Mouse (Mus musculus) regulatory T cell (primary cell): ENCODE data around the gene Fbn1.

Experiments used
- in situ Hi-C: fragments of 300-600 bp; cut with MboI, MseI; formaldehyde crosslinking; loops from one replicate; pipeline ENCODE4 v1.15.1; 2025; ENCODE audit warnings: high pct_unique_total_duplicates

Gene Fbn1

GRCm38 (mm10) chr2:125501526-125501925, 6.3 kb downstream of the Fbn1 start:
- in situ Hi-C loops = no loop called here

DNA sequence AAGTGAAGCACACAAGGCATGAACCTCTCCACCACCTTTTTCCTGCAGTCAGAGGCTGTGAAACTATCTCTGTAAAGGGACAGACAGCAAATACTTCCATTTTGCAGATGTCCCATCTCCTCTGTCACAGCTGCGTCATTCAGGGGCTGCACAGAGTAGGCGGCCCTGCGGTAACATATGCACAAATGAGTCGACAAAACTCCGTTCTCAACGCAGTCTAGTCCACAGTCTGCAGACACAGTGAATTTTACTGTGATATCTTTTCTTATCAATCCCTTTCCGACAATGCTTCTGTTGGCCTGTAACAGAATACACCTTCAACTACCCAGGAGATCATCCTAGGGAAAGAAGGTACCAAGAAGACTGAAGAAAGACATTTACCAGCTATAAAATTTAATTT, 9.6 kb downstream of the Fbn1 start:
- in situ Hi-C loops = no loop called here

DNA sequence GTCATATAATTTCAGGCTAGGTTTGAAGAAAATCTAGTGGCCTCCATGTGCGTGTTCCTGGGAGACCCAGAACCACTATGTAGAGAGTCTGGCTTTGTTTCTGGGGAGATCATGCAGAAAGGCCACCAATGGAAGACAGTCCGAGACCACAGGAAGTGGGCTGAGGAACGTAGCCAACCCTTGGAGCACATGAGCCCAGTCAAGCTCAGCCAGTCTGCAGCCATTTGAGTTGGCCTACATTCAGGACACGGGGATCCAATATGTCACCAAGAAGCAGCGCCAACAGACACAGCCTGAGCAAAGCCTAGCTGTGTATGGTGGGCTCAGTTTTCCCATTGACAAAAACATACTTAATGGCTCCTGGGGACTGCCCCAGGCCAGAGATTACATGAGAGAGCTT, 11.1 kb downstream of the Fbn1 start:
- in situ Hi-C loops = no loop called here

DNA sequence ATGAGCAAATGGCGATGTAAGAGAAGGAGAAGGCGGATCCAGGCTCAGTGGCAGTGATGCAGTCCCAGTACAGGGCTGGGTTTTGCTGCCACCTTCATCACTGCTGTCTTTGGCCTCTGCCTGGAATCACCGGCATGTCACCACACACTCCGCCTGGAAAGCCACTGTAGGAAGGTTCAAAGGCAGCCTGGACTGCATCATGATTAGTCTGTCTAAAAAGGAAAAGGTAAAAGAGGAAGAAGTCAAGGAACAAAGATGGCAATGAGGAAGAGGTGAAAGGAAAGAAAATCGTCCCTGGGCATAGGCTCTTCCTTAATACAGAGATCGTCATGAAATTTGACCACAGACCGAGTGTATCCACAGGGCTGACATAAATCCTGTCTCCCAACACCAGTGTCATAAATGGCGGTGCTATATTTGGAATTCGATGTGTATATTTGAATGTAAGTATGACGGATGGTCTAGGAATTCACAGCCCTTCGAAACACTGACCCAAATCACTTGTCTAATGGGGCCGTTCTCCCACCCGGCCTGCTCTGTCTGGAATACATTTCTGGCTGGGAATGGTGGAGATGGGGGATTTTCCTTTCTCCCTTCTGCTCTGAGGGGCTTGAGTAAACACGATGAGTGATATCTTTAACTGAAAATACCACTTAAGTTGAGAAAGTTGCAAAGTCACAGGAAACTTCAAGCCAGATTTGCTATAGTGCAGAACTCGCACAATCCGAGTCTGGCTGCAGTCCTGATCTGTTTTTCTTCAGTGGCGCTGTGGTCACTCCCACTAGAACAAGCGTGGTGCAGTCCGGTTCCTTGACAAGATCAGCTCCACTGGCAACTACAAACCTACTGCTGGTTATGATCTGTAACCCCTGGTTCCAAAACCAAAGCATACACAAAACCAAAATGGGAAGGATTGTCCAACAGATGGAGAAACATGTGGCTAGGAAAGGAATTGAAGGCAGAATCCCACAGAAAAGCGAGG, 12.7 kb downstream of the Fbn1 start:
- in situ Hi-C loops = no loop called here

- in situ Hi-C loops = no loop called here
Observed at GRCm38 (mm10) chr2:125494291-125494690, 13.5 kb downstream of the Fbn1 start.

DNA sequence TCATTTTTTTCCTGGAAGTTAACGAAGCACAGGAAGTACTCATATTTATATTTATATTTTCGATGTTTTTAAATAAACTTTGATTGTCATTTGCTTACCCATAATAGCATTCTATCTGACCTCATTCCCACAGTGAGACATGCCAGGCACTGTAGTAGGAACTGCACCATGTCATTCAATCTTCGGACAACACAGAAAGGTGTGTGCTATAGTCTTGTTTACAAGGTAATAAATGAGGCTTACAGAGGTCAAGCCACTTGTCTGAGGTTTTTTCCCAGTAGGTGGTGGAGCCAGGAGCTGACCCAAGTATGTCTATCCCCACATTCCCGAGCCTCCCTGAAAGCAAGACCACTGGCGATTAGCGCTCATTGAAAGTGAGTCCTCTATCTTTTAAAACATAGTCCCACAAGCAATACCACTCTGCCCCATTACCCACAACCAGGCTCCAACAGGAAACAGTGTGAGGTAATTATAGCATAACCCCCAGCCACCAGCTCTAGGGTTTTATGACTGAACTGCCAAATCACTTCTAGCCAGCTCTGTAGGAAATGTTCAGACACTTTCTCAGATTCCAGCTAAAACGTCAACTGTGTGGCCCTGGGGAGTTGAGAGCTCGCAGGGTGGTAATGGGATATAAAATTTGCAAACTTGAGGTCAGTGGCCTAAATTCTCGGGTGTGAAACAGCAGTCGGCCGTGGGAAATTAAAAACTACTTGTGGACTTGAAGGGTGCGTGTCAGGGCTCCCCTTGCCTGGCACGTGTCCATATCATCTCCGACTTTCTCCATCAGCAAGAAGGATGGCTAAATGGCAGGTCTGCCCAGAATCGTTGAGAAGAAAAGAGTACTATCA, 15.5 kb downstream of the Fbn1 start:
- in situ Hi-C loops = no loop called here

- in situ Hi-C loops = no loop called here
Observed at GRCm38 (mm10) chr2:125489979-125490378, 17.8 kb downstream of the Fbn1 start.

DNA sequence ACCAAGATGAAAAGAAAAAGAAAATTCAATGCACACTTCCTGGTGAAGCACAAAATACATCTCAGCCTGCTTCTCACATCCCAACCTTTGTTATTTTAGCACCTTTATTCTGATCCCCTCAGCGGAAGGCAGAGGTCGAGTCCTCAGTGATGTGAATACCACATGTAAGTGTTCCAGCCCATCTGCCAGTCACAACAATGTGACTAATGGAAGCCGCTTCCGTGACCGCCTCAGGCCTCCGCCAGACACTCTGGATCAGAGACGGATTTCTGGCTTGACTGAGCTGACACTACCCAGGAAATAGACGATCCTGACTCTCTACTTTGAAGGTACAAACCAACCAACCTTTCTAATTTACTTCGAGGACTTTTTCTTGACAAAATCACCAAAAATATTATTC, 22.9 kb downstream of the Fbn1 start:
- in situ Hi-C loops = no loop called here

DNA sequence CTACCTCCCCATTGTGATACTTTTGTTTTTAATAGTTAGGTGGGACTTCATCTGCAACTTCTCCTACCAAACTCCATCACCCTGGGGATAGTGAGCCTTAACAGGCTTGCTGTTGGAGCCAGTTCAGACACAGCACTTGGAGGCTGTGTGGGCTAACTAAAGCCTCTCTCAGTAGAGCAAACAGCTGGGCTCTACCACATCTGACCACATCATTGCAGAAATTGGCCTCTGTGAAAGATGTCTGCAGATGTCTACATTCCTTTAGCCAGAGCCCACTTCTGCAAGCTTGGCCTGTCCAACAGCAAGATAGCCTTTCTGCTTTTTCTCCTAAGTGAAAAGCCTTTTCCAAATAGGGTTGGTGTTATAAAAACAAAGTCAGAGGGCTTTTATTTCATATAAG, 23.6 kb downstream of the Fbn1 start:
- in situ Hi-C loops = no loop called here

DNA sequence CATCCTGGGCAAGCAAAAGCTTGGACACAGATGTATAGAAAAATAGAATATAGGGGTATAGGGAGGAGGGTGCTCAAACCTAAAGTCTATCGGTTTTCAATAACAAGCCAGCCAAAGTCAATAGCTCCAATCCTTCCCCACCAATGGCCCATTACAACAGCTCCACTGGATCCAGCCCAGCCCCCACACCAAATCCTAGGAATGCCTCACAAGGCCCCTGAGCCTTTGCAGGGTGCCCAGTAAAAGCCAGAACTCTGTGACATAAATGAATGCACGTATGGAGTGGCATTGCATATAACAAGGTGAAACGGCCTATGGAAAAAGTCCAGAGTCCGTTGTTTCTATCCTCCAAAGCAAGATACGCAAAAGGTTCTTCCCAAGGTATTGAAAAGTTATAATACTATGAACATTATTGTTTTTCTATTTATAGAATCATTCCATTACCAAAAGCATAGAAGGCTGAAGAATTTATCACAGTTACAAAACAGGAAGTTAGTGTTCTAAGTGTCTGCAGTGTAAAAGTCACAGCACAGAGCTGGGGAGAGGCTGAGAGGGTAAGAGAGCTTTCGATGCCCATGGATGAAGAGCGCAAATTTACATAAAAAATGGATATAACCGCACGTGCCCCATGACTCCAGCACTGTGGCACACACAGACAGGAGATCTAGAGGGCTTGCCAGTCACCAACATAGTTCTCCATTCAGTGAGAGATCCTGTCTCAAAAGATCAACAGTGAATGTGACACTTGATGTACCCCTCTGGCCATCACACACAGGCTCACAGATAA, 26.1 kb downstream of the Fbn1 start:
- in situ Hi-C loops = no loop called here

DNA sequence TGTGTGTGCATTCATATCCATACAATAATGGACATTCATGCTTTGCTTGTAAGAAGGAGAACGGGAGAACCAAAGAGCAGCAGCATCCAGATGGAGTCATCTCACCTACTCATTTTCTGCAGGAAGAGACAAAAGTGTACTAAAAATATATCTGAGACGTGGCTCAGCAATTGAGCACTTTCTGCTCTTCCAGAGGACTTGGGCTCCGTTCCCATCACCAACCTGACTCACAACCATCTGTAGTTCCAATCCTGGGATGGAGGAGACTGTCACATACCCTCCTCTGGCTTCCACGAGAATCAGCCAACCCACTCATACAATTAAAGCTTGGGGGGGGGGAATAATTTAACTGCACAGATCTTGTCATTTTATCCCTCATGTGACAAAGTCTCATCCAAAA, 26.7 kb downstream of the Fbn1 start:
- in situ Hi-C loops = no loop called here

DNA sequence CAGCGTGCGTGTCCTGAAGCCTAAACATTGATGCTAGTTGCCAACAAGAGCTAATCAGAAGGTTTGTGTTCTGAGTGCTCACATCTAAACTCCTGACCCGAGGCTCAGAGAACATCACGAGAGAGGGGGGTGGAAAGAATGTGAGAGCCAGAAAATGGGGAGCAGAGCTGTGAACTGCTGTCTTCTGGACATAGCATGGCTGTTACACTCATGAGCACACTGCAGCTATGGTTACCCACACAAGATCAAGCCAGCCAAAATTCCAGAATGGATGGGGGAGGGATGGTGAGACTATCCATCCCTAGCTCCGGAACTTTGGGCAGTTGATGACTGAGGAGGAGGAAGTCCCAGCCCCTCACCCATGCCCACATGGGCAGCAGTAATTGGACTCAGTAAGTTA, 27.7 kb downstream of the Fbn1 start:
- in situ Hi-C loops = no loop called here

GRCm38 (mm10) chr2:125478705-125479104, 29.1 kb downstream of the Fbn1 start:
- in situ Hi-C loops = no loop called here

- in situ Hi-C loops = no loop called here
Observed at GRCm38 (mm10) chr2:125477367-125477766, 30.4 kb downstream of the Fbn1 start.

DNA sequence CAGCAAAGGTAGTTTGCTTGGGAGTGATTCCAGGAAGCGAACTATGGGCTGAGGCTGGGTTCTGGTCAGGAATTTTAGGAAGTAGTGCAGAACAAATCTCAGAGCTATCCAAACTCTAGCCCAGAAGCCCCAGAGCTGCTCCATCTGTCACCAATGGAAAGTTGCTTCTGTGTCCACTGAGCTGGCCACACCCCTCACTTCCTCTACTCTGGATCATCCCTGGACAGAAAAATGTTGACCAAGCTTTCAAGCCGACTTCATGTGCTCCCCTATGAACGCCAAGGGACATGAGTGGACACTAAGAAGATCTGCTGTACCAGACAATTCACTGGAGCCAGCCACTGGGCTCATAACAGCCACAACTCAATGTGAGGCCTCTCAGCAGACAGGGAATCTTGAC, 31.6 kb downstream of the Fbn1 start:
- in situ Hi-C loops = no loop called here

GRCm38 (mm10) chr2:125474690-125475089, 33.1 kb downstream of the Fbn1 start:
- in situ Hi-C loops = no loop called here

DNA sequence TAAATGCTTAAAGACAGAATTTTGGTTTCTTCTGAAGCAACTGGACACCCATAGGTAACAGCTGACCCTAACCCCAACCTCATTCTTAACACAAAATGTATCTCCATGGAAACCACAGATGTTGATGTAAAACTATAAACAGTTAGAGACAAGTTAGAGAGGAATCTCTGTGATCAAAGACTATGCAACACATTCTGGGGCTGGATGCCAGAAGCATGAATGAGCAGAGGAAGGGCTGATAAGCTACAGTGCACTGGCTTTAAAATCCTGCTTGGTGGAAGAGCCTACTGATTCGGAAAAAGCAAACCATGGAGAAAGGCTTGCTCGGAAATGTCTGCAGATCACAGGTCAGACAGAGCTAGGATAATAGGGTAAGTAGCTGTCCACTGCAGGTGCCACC, 34.6 kb downstream of the Fbn1 start:
- in situ Hi-C loops = no loop called here

- in situ Hi-C loops = no loop called here
Observed at GRCm38 (mm10) chr2:125471721-125472120, 36.1 kb downstream of the Fbn1 start.

GRCm38 (mm10) chr2:125470553-125471295, 37.1 kb downstream of the Fbn1 start:
- in situ Hi-C loops = no loop called here

GRCm38 (mm10) chr2:125464036-125464435, 43.8 kb downstream of the Fbn1 start:
- in situ Hi-C loops = no loop called here

DNA sequence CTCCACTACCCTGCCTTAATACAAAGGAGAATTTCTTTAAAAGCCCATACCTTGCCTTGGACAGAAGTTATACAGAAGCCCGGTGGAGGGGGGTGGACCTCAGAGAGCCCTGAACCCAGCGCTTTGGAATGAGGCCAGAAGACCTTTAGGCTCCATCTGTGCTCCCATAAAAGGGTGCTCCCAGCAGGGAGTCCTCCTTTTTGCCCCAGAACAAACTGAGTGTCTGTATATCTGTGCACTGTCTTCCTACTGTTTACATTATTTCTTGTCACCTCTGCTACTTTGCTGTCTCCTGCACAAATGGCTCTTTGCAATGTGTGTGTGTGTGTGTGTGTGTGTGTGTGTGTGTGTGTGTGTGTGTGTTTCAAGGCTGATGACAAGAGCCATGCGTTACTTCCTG, 48.7 kb downstream of the Fbn1 start:
- in situ Hi-C loops = no loop called here
